Mouse (Mus musculus): ENCODE data around the gene Hecw2. TPM values are rescaled to one million over a fixed set of nuclear protein-coding genes. Genes with fewer than 3 reads are reported as not detected.

Hecw2 gene
- polyA plus RNA-seq (2017; shearing (Covaris generic)): under 1 TPM in 1 of 2 experiments, not detected in 1; 0.33 TPM

DNA sequence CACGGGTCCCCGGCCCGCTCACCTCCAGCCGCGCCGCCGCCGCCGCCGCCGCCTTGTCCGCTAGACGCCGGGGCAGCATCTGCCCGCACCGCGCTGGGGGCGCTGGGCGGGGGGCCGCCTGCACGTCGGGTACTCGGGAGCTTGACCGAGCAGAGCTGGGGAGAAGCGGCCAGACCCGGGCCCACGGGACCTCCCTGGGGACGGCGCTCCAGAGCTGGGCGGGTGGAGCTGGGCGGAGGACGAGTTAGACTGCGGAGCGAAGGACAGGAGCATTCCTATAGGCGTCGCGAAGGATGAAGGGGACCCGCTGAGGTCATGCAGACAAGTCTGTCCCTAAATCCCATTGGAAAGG, at the start of gene Hecw2:
Gene Hecw2 (minus strand): TSS at position 215 of the 352 bp plus-strand sequence.

DNA sequence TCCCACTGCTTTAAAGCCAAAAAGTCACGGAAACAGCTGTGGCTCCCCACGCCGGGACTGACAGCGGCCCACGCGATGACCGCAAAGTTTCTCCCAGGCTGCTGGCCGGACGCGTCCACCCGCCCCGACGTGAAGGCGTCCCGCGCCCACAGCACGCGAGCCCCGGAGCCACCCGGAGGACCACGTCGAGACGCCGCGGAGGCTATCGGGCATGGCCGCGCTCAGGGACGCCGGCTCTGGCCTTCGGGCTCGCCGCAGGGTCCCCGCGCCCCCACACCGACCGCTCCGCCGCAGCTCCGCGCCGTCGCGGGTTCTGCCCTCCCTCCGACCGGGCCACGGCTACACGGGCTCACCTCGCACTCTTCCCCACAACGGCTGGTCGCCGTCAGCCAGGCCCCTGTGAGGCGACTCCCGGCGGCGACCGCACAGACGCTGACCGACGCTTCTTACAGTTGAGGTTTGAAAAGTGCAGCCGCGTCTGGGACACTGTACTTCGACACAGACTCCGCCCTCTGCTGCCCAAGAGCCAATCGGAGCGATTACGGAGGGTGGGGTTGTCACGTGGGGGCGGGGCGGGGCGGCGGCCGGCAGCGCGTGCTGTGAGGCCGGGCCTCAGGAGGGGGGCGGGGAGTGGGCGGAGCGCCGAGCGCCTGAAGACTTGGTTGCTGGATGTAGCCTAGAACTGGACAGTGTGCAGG, 410.1 kb downstream of the Hecw2 start, which contains the start of gene Stk17b:
Gene Stk17b (minus strand): TSS at position 504 of the 698 bp plus-strand sequence.

Other genes starting within 250 kb of the Hecw2 start
- gene Ccdc150, start 55.5 kb upstream of the Hecw2 start, polyA plus RNA-seq (2017; shearing (Covaris generic)): under 1 TPM; 0.18 to 0.33 TPM
- 10 to 100 TPM; 17.2 to 20.6 TPM for gene Gtf3c3, start 243.8 kb upstream of the Hecw2 start, polyA plus RNA-seq (2017; shearing (Covaris generic))